Comparison of ENCODE assay signal across 9 mouse cellular contexts in genomic region chr10:78104555-78105490, GRCm38 (mm10). TPM values are rescaled to one million over a fixed set of nuclear protein-coding genes. Genes with fewer than 3 reads are reported as not detected.
DNase-seq lines count a peak whose midpoint lies in the region; ATAC-seq and TF ChIP-seq lines count a peak whose summit lies in the region.
"Had no signal": no experiment of that assay in that cellular context is flagged by ENCODE, and none has a peak within 500 bp of the region (broad histone marks: within the 10 kb centered on the region; RNA-seq: fewer than 3 reads in every experiment).

No protein-coding gene starts in this region.

- no peak overlapping the region for H3K27ac ChIP-seq in heart, embryonic 10.5 days
- peak overlapping the region; percentile 56 for H3K27ac ChIP-seq in stomach, postnatal 0 days (replicated peaks)
- H3K27ac ChIP-seq in liver, embryonic 12.5 days = no peak overlapping the region

- ATAC-seq in Patski = peak; percentile 80
- ATAC-seq in stomach, postnatal 0 days (ENCODE audit: low FRiP score, low TSS enrichment) = peak; percentile 60; the same call in 1 of the 2 replicates
- no peak for ATAC-seq in liver, embryonic 12.5 days

- H3K9me3 ChIP-seq in heart, embryonic 10.5 days = no peaks in the 10 kb centered on the region
- no peaks in the 10 kb centered on the region for H3K9me3 ChIP-seq in stomach, postnatal 0 days (ENCODE audit: control insufficient read depth, low read length)
- no peaks in the 10 kb centered on the region for H3K9me3 ChIP-seq in liver, embryonic 12.5 days (replicated peaks)
- H3K9me3 ChIP-seq: G1E had no signal

- in situ Hi-C loops in Patski (cut with MboI; ENCODE audit: low pct_unique_long_range_greater_than_20kb) = no loop called here

- no peak for TF ChIP-seq EP300 in stomach, postnatal 0 days (optimal IDR thresholded peaks at IDR 0.05)

- CTCF ChIA-PET in Patski (lab: Charles Lee) = interaction anchor here (0.8 to 0.9 kb wide), 2 partner anchors 13 to 27 kb away, joined by 4 read pairs; no protein-coding TSS in a partner anchor

- intact Hi-C loops in gastrocnemius, postnatal 14 days (cut with DNase I; ENCODE audit: low total_unique reads) = no loop called here

- TF ChIP-seq CTCF in Patski (IDR thresholded peaks at IDR 0.05) = no peak
- TF ChIP-seq CTCF in stomach, postnatal 0 days (IDR thresholded peaks at IDR 0.05; ENCODE audit: low read depth) = no peak

- H3K36me3 ChIP-seq in heart, embryonic 10.5 days = no peaks in the 10 kb centered on the region
- no peaks in the 10 kb centered on the region for H3K36me3 ChIP-seq in stomach, postnatal 0 days (ENCODE audit: control insufficient read depth, insufficient read depth, low read length)
- H3K36me3 ChIP-seq in liver, embryonic 12.5 days = no peaks in the 10 kb centered on the region
- H3K36me3 ChIP-seq: G1E had no signal

- no peak overlapping the region for H3K9ac ChIP-seq in stomach, postnatal 0 days (ENCODE audit: low read length)
- no peak overlapping the region for H3K9ac ChIP-seq in liver, embryonic 12.5 days

- H3K4me3 ChIP-seq in heart, embryonic 10.5 days = no peak overlapping the region
- no peak overlapping the region for H3K4me3 ChIP-seq in stomach, postnatal 0 days (ENCODE audit: low read depth, low read length)
- no peak overlapping the region for H3K4me3 ChIP-seq in liver, embryonic 12.5 days

- 75% methylated on average over 11 of the region's 11 CpGs for WGBS in heart, embryonic 10.5 days
- 54% methylated on average over 11 of the region's 11 CpGs for WGBS in stomach, postnatal 0 days
- WGBS in liver, embryonic 12.5 days (ENCODE audit: insufficient replicate concordance) = 73% methylated on average over 11 of the region's 11 CpGs

- POLR2A ChIA-PET in Patski (lab: Charles Lee) = no interaction called here

- no peak overlapping the region for H3K4me2 ChIP-seq in stomach, postnatal 0 days (replicated peaks; ENCODE audit: low read depth)
- no peak overlapping the region for H3K4me2 ChIP-seq in liver, embryonic 12.5 days

- H3K27me3 ChIP-seq in heart, embryonic 10.5 days (ENCODE audit: insufficient read depth, poor library complexity, severe bottlenecking) = no peaks in the 10 kb centered on the region
- H3K27me3 ChIP-seq in Patski = no peaks in the 10 kb centered on the region
- H3K27me3 ChIP-seq in stomach, postnatal 0 days (ENCODE audit: control insufficient read depth, insufficient read depth, low read length) = no peaks in the 10 kb centered on the region
- peaks cover 13% of the 10 kb centered on the region; the same call in 1 of the 2 replicates for H3K27me3 ChIP-seq in liver, embryonic 12.5 days (replicated peaks)

- H3K4me1 ChIP-seq in heart, embryonic 10.5 days = peaks cover 15% of the 10 kb centered on the region
- H3K4me1 ChIP-seq in stomach, postnatal 0 days (replicated peaks; ENCODE audit: control insufficient read depth, insufficient read depth) = 0 out of 2 replicates have a peak, but pooled peaks cover 2% of the 10 kb centered on the region
- H3K4me1 ChIP-seq in liver, embryonic 12.5 days = no peaks in the 10 kb centered on the region

- peak; percentile 49 to 60 for DNase-seq in heart, adult 9 months (ENCODE audit: low spot score in 2 of 2)
- no peak for DNase-seq in heart, embryonic 10.5 days (ENCODE audit: low spot score)
- DNase-seq in Patski (ENCODE audit: low read depth, low spot score) = no peak
- peak; percentile 55 for DNase-seq in gastrocnemius, postnatal 14 days
- peak; percentile 59 for DNase-seq in layer of hippocampus, adult 9-10 months (ENCODE audit: low spot score)
- no peak for DNase-seq in stomach, postnatal 0 days (ENCODE audit: low spot score)
- DNase-seq in adipocyte (ENCODE audit: low spot score) = no peak

RNA-seq across cellular contexts. Expression of gene Icosl, which starts 35.7 kb away (rescaled TPM):
- 1.4 and 2.1 TPM in 2 replicates for polyA plus RNA-seq in heart, embryonic 10.5 days (2016; fragmentation: Nextera tagmentation; extraction: Ambion mirVana)
- 3.7 TPM for polyA plus RNA-seq in Patski (2021)
- total RNA-seq in gastrocnemius, postnatal 14 days (2021) = 1 to 10 TPM; 1.6 to 2.0 TPM
- 4.8 and 5.6 TPM in 2 replicates for polyA plus RNA-seq in stomach, postnatal 0 days (2015; fragmentation: Nextera tagmentation; extraction: Ambion mirVana)
- 2.9 and 3.2 TPM in 2 replicates for polyA plus RNA-seq in liver, embryonic 12.5 days (2016; fragmentation: Nextera tagmentation; extraction: Ambion mirVana)
- polyA plus RNA-seq: G1E had no signal

Comparison
In these comparisons a context has a peak if more than half of its experiments do, and no peak if none do; other contexts are left out.
1. DNase-seq: peak in heart, adult 9 months (2 of 2), gastrocnemius, postnatal 14 days (single experiment) and layer of hippocampus, adult 9-10 months (single experiment); none in heart, embryonic 10.5 days (single experiment), Patski (single experiment), stomach, postnatal 0 days (single experiment) and adipocyte (single experiment).